Mouse (Mus musculus) right cerebral cortex, postnatal 4 days (tissue): ENCODE measurements at regions not wholly inside any gene's neighbourhood (a gene's known extent, or its start where the extent isn't known, plus 50 kb on each side); places are given as distances from the start of the nearest gene placed in this dataset.
"Not testable (repeated sequence)": the region's sequence is repeated elsewhere in the genome, so short reads cannot be mapped to it uniquely, and the experiment has no call there.

Experiments
- DNase-seq: peaks from one replicate; pipeline ENCODE4 v3.0.0-alpha.2; 2022

- no peak for DNase-seq
These were observed 130.7 kb upstream of the Tbl1xr1 start for GRCm38 (mm10) chr3:21945775-21946174.

DNA sequence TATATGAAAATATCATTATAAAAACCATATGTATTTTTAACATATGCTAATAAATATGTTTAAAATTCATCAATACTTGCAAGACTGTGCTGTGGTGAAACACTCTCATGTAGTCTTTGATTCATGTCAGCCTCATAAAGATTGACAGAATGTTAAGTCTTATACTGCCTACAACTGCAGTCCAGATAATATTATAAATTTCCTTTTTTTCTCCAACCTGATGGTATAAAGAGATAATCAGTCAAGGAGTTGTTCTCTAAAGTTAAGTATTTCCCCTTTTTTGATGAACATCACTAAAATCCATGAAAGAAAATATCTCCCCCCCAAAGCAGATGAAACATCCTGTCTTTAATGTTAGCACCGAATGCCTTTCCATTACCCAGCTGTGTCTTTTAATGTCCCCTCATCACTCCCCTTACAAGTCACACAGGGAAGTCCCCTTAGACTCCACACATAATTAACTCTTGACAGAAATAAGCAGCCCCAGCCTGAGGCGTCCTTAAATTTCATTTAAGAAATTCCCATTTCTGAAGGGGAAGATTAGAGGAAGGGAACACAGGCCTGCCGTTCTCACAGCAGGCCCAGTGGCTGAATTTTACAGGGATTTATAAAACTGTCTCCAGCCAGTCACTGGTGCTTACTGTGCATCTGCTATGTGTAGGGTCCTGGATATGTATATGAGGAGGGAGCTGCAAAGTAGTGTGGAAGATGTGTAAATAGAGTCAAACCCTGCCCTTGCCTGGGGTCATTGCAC is 129.0 kb upstream of the Tbl1xr1 start:
- DNase-seq: no peak

DNA sequence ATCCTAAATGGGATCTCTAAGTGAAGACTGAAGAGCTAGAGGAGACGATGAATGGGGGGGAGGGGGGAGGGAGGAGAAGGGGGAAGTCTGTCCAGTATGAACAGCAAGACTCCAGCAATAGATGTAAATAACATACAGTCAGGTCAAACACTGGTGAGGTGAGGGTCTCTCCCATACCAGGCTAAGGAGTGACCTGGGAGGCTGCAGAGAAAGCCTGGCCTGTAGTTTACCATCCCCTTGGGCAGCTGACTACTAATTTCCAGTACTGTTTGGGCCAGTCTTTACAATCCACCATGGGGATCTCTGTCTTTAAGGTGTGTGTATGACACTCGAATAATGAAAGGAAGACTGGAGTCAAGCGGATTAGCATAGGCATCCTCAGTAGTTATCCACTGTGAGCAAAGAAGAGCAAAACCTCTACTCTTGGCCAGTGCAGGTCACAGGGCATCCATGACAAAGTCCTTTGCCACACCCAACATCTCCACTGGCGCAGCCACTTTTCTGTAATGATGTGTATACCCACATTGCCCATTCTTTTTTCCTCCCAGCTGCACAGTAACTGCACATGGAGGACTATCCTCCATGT is 128.3 kb upstream of the Tbl1xr1 start:
- DNase-seq: no peak

DNA sequence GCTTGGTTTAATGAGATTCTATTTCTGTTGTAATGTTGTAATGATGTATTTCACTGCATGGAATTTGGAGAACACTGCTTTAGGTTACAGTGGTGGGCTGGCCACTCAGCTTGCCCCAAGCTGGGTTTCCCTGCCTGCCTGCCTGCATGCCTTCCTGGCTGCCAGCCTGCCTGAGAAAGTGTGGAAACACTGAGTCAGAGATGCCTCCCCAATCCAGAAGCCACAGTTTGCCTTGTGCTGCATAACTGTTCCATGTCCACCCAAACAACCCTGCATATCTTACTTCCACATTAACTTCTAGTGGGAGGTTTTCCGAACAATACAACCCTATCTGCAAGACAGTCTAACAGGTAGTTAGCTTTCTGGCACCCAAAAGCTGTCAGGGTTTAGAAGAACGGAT is 127.0 kb upstream of the Tbl1xr1 start:
- no peak for DNase-seq

GRCm38 (mm10) chr3:21950571-21950970 is 125.9 kb upstream of the Tbl1xr1 start:
- DNase-seq: no peak

DNA sequence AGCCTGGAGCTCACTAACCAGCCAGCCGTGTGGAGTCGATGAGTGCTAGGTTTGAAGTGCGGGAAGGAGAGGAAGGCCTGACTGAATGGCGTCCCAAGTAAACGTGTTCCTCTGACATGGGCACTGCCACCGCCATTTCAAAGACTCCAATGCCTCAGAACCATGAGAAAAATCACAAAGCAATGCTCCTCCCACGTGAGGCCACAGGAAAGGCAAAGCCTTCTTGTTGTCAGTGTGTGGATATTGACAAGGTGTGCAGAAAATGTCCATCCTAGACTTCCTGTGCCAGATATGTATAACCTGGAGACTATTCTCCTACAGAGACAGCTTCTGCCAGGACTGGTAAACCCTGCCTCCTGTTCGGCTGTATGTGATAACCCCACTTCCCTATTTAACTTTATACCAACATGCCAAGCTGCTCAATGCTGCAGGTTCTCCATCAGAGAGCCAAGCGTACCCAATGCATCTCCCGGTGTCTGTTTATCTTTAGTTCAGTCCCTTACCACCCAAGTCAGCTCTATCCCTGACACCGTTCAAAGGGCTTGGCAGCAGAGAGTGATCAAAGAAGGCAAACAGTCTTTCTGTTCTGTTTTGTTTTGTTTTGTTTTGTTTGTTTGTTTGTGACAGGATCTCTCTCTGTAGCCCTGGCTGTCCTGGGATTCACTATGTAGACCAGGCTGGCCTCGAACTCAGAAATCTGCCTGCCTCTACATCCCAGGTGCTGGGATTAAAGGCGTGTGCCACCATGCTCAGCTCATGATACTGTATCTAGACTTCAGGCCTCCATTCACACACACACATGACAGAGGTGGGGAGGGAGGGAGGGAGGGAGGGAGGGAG is 124.8 kb upstream of the Tbl1xr1 start:
- DNase-seq: no peak

- DNase-seq: no peak
These were observed 123.6 kb upstream of the Tbl1xr1 start for GRCm38 (mm10) chr3:21952695-21953415.

- no peak for DNase-seq
These were observed 123.0 kb upstream of the Tbl1xr1 start for GRCm38 (mm10) chr3:21953416-21953810.

GRCm38 (mm10) chr3:21955681-21956080 is 120.8 kb upstream of the Tbl1xr1 start:
- DNase-seq: no peak

- not testable (repeated sequence) for DNase-seq
These were observed 119.3 kb upstream of the Tbl1xr1 start for GRCm38 (mm10) chr3:21957105-21957504.

- DNase-seq: no peak
These were observed 117.7 kb upstream of the Tbl1xr1 start for GRCm38 (mm10) chr3:21958595-21959286.

- no peak for DNase-seq
These were observed 115.4 kb upstream of the Tbl1xr1 start for GRCm38 (mm10) chr3:21961091-21961490.

DNA sequence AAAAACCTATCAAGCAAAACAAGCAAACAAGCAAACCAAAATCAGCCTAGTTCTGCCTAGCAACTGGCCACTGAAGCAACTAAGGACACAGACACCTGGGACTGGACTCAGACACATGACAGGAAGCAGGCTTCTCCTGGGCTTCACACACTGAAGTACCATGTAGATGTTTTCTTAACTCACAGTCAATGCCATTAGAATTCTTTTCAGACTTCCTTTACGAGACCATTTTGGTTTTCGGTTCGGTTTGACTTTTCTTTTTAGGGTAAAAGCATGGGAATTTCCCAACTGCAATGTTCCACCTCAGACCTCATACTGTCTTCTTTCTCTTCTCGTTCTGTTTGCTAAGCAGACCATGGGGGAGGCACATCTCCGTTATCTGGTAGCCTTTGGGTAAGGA is 114.7 kb upstream of the Tbl1xr1 start:
- no peak for DNase-seq

GRCm38 (mm10) chr3:21962360-21962782 is 114.1 kb upstream of the Tbl1xr1 start:
- no peak for DNase-seq

GRCm38 (mm10) chr3:21962921-21963732 is 113.3 kb upstream of the Tbl1xr1 start:
- no peak for DNase-seq

DNA sequence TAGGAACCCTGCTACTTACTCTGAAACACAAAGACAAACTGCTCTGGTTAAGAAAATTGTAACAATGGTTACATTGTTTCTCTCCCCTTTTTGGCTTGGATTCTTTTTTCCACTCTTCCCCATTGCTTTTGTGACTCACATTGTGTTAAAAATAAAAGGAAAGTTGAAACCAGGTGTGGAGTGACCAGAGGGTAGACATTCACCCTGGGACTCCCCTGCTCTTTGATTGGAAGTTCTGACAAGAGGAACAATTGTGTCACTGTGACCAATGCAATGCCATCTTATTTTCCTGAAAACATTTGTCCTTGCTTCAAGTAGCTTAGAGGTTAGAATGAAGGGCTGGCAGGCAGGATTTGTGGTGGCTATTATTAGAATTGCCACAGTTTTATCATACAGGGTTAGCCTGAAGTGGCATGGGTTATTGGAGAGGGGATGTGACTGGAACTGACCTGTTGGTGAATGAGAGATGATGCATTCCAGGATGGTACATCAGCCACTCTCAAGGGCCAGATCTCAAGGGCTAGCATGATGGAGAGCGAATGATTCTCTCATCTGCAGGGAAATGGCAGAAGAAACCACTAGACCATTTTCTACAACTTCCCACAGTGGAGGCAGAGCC is 112.6 kb upstream of the Tbl1xr1 start:
- no peak for DNase-seq

DNA sequence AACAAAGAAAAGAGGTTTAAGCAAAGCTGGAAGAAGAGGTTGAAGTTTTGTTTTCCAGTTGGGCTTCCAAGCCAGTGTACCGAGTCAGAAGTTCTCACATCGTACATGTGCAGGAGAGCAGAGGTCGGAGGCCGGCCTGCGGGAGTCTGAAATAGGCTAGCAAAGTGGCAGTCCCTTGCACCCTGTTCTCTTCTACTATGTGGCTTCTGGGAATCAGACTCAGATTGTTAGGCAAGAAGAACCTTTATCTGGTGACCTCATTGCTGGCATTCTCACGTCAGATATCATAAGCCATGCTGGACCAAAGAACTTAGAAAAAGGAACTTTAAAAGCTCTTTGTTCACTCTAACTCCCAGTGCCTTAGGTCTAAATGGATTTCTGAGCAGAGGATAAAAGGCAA is 112.0 kb upstream of the Tbl1xr1 start:
- no peak for DNase-seq

DNA sequence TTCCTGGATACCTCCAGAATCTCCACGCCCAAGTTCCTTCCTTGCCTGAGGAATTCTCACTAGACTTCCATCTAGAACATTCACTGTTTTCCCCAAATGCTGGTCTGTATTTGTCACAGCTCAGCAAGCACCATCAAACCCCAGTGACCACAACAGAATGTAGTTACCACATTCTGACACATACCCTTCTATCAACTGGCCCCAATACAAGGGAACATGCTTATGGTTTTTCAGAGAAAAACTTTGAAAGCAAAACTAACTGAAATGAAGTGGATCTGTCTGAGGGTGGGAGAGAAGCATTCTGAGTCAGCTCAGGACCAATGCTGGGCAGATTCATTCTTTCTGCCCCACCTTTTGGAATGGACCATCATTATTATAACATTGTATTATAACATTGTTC is 110.9 kb upstream of the Tbl1xr1 start:
- no peak for DNase-seq

GRCm38 (mm10) chr3:21971731-21972130 is 104.7 kb upstream of the Tbl1xr1 start:
- DNase-seq: no peak

- no peak for DNase-seq
These were observed 103.3 kb upstream of the Tbl1xr1 start for GRCm38 (mm10) chr3:21973153-21973552.

DNA sequence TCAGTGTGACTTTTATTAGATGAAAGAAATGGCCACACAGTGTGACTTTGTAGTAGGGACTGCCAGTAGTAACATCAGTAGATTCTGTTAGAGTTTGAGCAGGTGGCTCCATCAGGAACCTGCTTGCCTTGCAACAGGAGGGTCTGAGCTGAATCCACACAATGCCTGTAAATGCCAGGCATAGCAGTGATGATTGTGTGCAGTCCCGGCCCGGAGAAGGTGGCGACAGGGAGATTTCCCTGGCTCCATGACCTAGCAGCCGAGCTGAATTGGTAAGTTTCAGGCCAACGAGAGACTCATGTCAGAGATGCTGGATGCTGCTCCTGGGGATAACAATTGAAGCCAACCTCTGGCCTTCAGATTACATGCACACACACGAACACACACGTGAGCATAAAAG is 102.8 kb upstream of the Tbl1xr1 start:
- DNase-seq: no peak
